Mouse (Mus musculus): ENCODE measurements around the gene Kcnf1. TPM values are rescaled to one million over a fixed set of nuclear protein-coding genes. Genes with fewer than 3 reads are reported as not detected.
"Not testable (repeated sequence)": the region's sequence is repeated elsewhere in the genome, so short reads cannot be mapped to it uniquely, and the experiment has no call there.

Kcnf1 gene
- total RNA-seq, 1 experiment = 1.2 TPM

DNA sequence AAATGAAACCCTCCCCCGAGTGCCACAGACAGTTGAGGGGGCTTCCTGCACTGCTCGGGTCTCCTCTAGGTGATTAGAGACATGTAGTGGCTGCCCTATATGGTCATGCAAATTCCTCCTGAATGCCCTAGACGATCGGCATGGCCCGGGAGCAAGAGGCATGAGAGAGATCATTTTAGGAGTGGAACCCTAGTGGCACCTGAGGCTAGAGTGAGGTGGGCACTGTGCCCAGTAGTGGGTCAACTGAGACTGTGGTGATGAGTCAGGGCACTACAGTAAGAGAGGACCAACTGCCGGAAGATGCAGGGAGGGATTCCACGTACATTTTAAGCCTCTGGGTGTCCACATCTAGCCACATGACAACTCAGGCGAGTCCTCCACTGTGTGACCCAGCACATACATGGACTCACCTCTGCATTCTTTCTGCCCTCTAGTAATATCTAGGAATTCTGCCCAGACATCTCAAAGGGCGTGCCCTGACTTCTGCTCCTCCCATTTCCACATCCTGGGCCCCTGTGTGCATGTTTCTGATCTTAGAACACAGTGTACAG lies 42.1 kb downstream of the Kcnf1 start:
- in situ Hi-C loops (cut with MboI; ENCODE audit: low sequenced_read_pairs in 2 of 2, unreplicated experiment in 2 of 2) = no loop called here
- Histone ChIP-seq H3K4me3 (ENCODE audit: insufficient read depth in 1 of 2, low read depth in 1 of 2, low read length in 2 of 2, poor library complexity in 1 of 2, severe bottlenecking in 1 of 2) (no peak overlapping the region), H3K36me3 (ENCODE audit: control insufficient read depth, insufficient read depth, low read length, poor library complexity, severe bottlenecking) (no peaks in the 10 kb centered on the region), H3K27ac (ENCODE audit: insufficient read depth, low read depth, low read length, poor library complexity, severe bottlenecking) (no peak overlapping the region), H3K9me3 (ENCODE audit: control insufficient read depth, insufficient read depth, low read depth, low read length) (no peaks in the 10 kb centered on the region), H3K9ac (ENCODE audit: insufficient read depth, low read depth, low read length, poor library complexity, severe bottlenecking) (no peak overlapping the region), H3K4me1 (ENCODE audit: control insufficient read depth in 2 of 2, insufficient read depth in 2 of 2, low read length in 2 of 2, poor library complexity in 1 of 2) (no peaks in the 10 kb centered on the region)
- TF ChIP-seq ZC3H11A (IDR thresholded peaks at IDR 0.05; ENCODE audit: borderline replicate concordance, low read depth, low read length) = no peak
- TF ChIP-seq HCFC1 (IDR thresholded peaks at IDR 0.05; ENCODE audit: borderline replicate concordance, insufficient read depth, low read length) = no peak
- no peak for TF ChIP-seq MAFK (IDR thresholded peaks at IDR 0.05; ENCODE audit: insufficient read depth, low read depth, low read length)
- no peak for TF ChIP-seq ZNF384 (IDR thresholded peaks at IDR 0.05; ENCODE audit: low read depth, low read length)
- no peak for TF ChIP-seq CHD2 (IDR thresholded peaks at IDR 0.05; ENCODE audit: low read depth, low read length)
- no peak for DNase-seq (ENCODE audit: low read depth, low spot score)

DNA sequence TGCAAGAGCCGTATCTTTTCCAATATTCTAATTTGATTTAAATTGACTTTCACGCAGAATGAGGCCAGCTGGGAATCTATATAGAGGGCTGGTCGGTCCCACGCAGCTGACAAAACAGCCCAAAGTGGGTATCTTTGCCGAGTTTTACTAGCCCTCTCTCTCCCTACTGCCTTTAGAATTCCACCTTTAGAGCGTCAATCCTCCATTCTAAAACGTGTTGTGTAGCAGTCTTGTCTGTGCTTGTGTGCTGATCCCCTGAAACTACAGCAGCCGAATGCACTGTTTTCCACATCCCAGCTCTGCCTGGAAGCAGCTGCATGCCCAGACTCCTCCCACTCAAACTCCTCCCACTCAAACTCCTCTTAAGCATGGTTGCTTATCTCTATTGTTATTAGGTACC lies 44.4 kb downstream of the Kcnf1 start:
- no peak for DNase-seq (ENCODE audit: low read depth, low spot score)
- H3K9ac ChIP-seq (ENCODE audit: insufficient read depth, low read depth, low read length, poor library complexity, severe bottlenecking) = no peak overlapping the region

DNA sequence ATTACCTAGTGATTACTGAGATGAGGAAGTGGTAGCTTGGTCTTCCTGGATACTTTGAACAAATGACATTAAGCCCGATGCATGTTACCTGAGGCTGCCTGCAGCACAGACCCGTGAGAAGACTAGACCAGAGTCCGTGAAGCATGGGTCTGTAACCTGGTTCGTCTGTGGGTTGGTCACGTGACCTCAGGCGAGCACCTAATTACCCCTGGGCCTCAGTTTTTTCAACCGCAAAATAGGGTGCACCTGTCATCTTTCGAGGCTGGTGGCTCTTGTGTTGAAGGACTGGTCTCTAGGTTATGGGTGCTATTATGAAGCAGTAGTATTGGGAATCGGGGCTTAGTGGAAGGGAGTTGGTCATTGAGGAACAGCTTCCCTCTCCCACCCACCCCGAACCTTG lies 45.1 kb downstream of the Kcnf1 start:
- no peaks in the 10 kb centered on the region for H3K36me3 ChIP-seq (ENCODE audit: control insufficient read depth, insufficient read depth, low read length, poor library complexity, severe bottlenecking)
- in situ Hi-C loops (cut with MboI; ENCODE audit: low sequenced_read_pairs in 2 of 2, unreplicated experiment in 2 of 2) = no loop called here

More for the DNA sequence above, 44.4 kb downstream of the Kcnf1 start:
- in situ Hi-C loops (cut with MboI; ENCODE audit: low sequenced_read_pairs in 2 of 2, unreplicated experiment in 2 of 2) = no loop called here
- Histone ChIP-seq H3K9me3 (ENCODE audit: control insufficient read depth, insufficient read depth, low read depth, low read length) (no peaks in the 10 kb centered on the region), H3K36me3 (ENCODE audit: control insufficient read depth, insufficient read depth, low read length, poor library complexity, severe bottlenecking) (no peaks in the 10 kb centered on the region), H3K27ac (ENCODE audit: insufficient read depth, low read depth, low read length, poor library complexity, severe bottlenecking) (no peak overlapping the region), H3K4me3 (ENCODE audit: insufficient read depth in 1 of 2, low read depth in 1 of 2, low read length in 2 of 2, poor library complexity in 1 of 2, severe bottlenecking in 1 of 2) (no peak overlapping the region), H3K4me1 (ENCODE audit: control insufficient read depth in 2 of 2, insufficient read depth in 2 of 2, low read length in 2 of 2, poor library complexity in 1 of 2) (no peaks in the 10 kb centered on the region)
- TF ChIP-seq ZNF384 (IDR thresholded peaks at IDR 0.05; ENCODE audit: low read depth, low read length) (no peak), ZC3H11A (IDR thresholded peaks at IDR 0.05; ENCODE audit: borderline replicate concordance, low read depth, low read length) (no peak), CHD2 (IDR thresholded peaks at IDR 0.05; ENCODE audit: low read depth, low read length) (no peak), HCFC1 (IDR thresholded peaks at IDR 0.05; ENCODE audit: borderline replicate concordance, insufficient read depth, low read length) (no peak), MAFK (IDR thresholded peaks at IDR 0.05; ENCODE audit: insufficient read depth, low read depth, low read length) (no peak)

DNA sequence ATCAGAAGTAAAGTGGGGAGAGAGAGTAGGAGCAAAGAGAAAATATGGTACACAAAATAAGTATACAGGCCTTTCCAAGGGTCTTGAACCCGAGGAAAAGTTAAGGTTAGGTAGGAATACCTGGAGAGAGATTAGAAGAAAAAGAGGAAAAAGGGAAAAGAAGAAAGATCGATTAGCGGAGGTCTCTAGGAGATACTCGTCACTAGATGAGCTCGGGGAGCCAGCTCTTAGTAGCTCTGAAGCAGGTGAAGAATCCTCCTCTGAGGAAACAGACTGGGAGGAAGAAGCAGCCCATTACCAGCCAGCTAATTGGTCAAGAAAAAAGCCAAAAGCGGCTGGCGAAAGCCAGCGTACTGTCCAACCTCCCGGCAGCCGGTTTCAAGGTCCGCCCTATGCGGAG lies 53.8 kb downstream of the Kcnf1 start:
- DNase-seq (ENCODE audit: low read depth, low spot score); H3K4me3 ChIP-seq (ENCODE audit: insufficient read depth in 1 of 2, low read depth in 1 of 2, low read length in 2 of 2, poor library complexity in 1 of 2, severe bottlenecking in 1 of 2); in situ Hi-C loops (cut with MboI; ENCODE audit: low sequenced_read_pairs in 2 of 2, unreplicated experiment in 2 of 2); H3K27ac ChIP-seq (ENCODE audit: insufficient read depth, low read depth, low read length, poor library complexity, severe bottlenecking); H3K4me1 ChIP-seq (ENCODE audit: control insufficient read depth in 2 of 2, insufficient read depth in 2 of 2, low read length in 2 of 2, poor library complexity in 1 of 2); H3K9me3 ChIP-seq (ENCODE audit: control insufficient read depth, insufficient read depth, low read depth, low read length); H3K36me3 ChIP-seq (ENCODE audit: control insufficient read depth, insufficient read depth, low read length, poor library complexity, severe bottlenecking); H3K9ac ChIP-seq (ENCODE audit: insufficient read depth, low read depth, low read length, poor library complexity, severe bottlenecking): not testable (repeated sequence)

More for the DNA sequence above, 45.1 kb downstream of the Kcnf1 start:
- H3K9ac ChIP-seq (ENCODE audit: insufficient read depth, low read depth, low read length, poor library complexity, severe bottlenecking) = no peak overlapping the region
- H3K27ac ChIP-seq (ENCODE audit: insufficient read depth, low read depth, low read length, poor library complexity, severe bottlenecking) = no peak overlapping the region
- H3K4me3 ChIP-seq (ENCODE audit: insufficient read depth in 1 of 2, low read depth in 1 of 2, low read length in 2 of 2, poor library complexity in 1 of 2, severe bottlenecking in 1 of 2) = no peak overlapping the region
- H3K9me3 ChIP-seq (ENCODE audit: control insufficient read depth, insufficient read depth, low read depth, low read length) = no peaks in the 10 kb centered on the region
- TF ChIP-seq ZC3H11A (IDR thresholded peaks at IDR 0.05; ENCODE audit: borderline replicate concordance, low read depth, low read length) (no peak), MAFK (IDR thresholded peaks at IDR 0.05; ENCODE audit: insufficient read depth, low read depth, low read length) (no peak), CHD2 (IDR thresholded peaks at IDR 0.05; ENCODE audit: low read depth, low read length) (no peak), HCFC1 (IDR thresholded peaks at IDR 0.05; ENCODE audit: borderline replicate concordance, insufficient read depth, low read length) (no peak), ZNF384 (IDR thresholded peaks at IDR 0.05; ENCODE audit: low read depth, low read length) (no peak)
- H3K4me1 ChIP-seq (ENCODE audit: control insufficient read depth in 2 of 2, insufficient read depth in 2 of 2, low read length in 2 of 2, poor library complexity in 1 of 2) = no peaks in the 10 kb centered on the region
- no peak for DNase-seq (ENCODE audit: low read depth, low spot score)

Other genes starting within 250 kb of the Kcnf1 start
- 15.7 and 17.4 TPM in 2 replicates for gene Pqlc3, start 176.5 kb downstream of the Kcnf1 start, total RNA-seq (2012; rRNA removed)
- gene 2410004P03Rik, start 165.2 kb downstream of the Kcnf1 start, total RNA-seq (2012; rRNA removed) = 0.40 and 1.1 TPM in 2 replicates
- gene Pdia6, start 89.7 kb upstream of the Kcnf1 start, total RNA-seq (2012; rRNA removed) = 632 and 901 TPM in 2 replicates
- 0.36 and 0.42 TPM in 2 replicates for gene Atp6v1c2, start 152.5 kb upstream of the Kcnf1 start, total RNA-seq (2012; rRNA removed)
- 14.6 and 22.3 TPM in 2 replicates for gene Nol10, start 171.6 kb upstream of the Kcnf1 start, total RNA-seq (2012; rRNA removed)

All from ES-E14 (cell line).